Mouse (Mus musculus): ENCODE measurements at regions not wholly inside any gene's neighbourhood (a gene's known extent, or its start where the extent isn't known, plus 50 kb on each side); places are given as distances from the start of the nearest gene placed in this dataset.
A peak's percentile ranks its signal among the peaks of the same experiment; 100 is the strongest.

DNA sequence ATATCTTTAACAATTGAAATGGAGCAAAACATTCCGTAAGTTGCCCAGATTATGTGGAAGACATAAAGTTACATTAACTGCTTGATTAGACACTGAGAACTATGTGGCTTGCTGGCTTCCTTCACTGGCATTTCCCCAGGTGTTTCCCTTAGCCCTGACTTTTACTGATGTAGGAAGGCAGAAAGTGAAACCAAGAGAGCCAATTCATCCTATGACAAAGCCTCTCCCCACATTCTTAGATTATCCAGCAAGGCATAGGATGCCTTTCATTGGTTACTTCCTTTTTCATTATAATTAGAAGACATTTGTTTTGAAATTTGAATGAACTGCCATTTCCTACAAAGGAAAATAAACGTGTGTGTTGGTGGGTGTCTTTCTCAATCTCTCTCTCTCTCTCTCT is 72.1 kb downstream of the Cdc42ep3 start:
- no peak for DNase-seq

- no peak for DNase-seq
These were observed 81.3 kb downstream of the Cdc42ep3 start for GRCm38 (mm10) chr17:79273551-79273950.

DNA sequence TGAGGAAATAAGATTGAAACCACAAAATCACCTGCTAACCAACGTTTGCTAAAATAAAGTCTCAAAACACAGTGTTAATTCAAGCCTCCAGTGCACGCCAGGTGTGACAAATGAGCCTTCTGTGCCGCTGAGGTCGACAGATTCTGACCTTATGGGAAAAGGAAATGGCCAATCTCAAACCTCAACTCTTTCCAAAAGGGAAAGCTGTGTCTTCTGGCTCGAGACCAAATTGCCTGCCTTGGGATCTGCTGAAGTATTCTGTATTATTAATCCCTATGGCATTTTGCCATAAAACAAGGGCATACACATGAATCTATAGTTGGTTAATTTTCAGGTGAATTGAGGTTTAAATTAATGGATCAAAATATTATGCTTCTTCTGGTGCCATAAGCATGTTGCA is 95.2 kb downstream of the Cdc42ep3 start:
- no peak for DNase-seq

- no peak for DNase-seq
These were observed 107.7 kb downstream of the Cdc42ep3 start for GRCm38 (mm10) chr17:79246962-79247902.

DNA sequence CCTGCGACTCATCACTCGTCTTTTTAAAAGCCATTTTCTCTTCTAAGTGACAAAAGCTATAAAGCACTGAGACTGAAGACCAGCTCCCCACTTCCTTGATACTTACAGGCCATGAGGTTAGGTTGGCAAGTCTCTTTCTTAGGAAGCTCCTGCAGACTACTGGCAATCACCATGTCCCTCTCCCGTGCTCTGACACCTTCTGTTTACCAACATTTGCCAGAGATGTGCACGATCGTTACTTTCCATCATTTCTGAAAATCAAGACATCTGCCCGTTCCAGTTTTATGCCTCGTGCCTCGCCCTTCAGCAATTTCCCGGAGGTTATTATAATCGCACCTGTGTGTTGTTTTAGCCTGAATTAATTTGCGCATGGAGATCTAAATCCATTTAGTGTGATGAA is 110.8 kb downstream of the Cdc42ep3 start:
- DNase-seq: no peak

- DNase-seq: no peak
These were observed 111.5 kb downstream of the Cdc42ep3 start for GRCm38 (mm10) chr17:79243426-79243825.

DNA sequence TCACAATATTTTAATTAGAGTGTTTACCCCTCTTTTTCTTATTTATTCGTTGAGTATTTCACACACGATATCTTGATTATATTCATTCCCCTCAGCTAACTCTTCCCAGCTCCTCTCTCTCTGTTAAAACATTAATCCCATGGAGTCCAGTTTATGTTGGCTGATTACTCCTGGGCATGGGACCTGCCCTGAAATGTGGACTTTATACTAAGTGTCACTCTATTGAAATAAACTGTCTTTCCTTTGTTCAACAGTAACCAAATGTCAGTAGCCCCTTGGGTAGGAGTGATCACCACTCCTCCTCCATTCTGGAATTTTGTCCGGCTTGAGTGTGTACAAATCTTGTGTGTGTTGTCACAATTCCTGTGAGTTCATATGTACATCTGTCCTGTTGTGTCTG is 113.4 kb downstream of the Cdc42ep3 start:
- DNase-seq: no peak

- no peak for DNase-seq
These were observed 118.6 kb downstream of the Cdc42ep3 start for GRCm38 (mm10) chr17:79236244-79236781.

DNA sequence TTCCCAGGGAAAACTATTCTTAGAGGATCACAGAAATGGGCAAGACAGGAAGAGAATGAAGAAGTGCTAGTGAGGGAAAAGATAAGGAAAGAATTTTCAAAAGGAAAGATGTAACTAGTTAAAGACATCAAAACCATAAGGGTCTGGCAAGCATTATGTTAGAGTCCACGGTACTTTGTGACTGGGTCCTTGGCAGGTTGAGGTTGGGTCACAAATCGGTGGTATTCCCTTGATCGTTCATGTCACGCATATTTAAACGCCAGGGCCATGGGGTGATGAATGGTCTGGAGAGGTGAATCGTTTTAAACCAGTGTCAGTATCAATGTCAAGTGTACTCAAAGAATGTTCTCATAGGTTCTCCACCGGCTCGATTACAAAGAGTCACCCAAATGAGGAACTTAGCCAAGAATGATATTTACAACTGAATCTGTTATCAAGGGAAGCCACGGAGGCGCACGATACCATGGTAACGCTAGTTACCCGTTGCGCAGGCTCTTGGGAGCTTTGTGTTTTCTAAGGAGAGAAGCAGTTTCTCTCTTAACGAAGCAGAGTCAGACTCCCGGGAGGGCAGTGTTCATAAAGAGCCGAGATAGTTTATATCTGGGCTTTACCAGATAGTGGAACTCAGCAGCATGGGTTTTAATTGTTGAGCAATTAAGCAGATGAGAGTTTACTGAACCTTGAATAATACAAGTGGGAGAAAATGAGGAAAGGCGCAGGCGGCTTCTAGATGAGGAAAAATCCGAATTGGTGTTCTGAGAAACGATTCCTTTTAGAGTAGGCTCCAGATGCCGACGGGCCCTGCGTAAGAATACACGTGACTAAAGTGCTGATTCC is 124.0 kb downstream of the Cdc42ep3 start:
- DNase-seq: peak in 1 of 2 experiments; percentile 3

- no peak for DNase-seq
These were observed 148.3 kb downstream of the Cdc42ep3 start for GRCm38 (mm10) chr17:79206563-79206962.

GRCm38 (mm10) chr17:79206111-79206510 is 148.8 kb downstream of the Cdc42ep3 start:
- DNase-seq: no peak

DNA sequence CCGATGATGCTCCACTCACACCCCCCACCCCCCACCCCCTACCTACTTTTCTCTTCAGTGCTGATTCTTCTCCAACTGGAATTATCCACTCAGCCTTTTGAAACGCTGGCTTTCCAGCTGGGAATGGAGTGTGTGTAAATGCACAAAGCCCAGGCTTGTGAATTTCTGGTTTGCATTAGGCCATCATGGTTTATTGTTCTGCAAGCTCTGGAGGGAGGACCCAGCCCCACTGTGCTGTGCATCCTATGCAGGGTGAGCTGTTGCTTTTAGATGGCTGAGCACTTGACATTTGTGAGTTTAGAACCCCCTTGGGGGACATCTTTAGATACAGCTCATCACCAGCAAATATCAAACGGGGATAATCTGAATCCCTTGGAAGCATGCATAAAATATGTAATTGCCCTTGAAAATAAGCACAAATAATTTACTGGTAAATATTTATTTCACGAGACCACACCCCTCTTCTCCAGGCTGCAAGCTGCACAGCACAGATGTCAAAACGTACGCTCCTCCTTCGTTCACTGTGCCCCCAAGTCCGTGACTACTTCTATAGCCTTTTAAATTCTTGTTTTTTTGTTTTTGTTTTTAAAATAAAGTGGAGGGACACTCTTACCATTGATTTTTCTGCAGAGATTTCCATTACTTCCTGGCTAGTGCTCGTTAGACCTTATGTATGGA is 148.2 kb downstream of the Qpct start:
- no peak for DNase-seq

GRCm38 (mm10) chr17:79191871-79192373 is 140.2 kb downstream of the Qpct start:
- DNase-seq: no peak

DNA sequence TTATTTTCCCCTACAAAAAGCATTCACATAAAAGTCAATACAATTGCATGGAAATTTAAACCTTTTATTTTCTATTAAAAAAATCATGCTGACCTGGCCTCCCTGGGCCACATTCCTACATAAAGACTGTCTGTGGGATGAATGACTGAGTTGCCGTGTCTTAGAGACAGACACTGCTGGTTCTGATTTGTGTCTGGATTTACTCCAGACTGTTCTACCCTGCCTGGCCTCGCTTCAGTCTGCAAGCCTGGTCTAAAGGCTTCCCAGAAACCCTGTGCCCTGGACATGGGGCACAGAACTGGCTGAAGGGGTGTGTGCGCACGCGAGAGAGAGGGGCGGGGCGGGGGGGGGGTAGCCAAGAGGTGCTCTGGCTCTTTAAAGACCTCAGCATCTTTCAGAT is 136.6 kb downstream of the Qpct start:
- DNase-seq: no peak

- DNase-seq: no peak
These were observed 128.8 kb downstream of the Qpct start for GRCm38 (mm10) chr17:79180277-79181130.

GRCm38 (mm10) chr17:79177259-79177658 is 125.6 kb downstream of the Qpct start:
- DNase-seq: no peak

GRCm38 (mm10) chr17:79176356-79176755 is 124.7 kb downstream of the Qpct start:
- no peak for DNase-seq

DNA sequence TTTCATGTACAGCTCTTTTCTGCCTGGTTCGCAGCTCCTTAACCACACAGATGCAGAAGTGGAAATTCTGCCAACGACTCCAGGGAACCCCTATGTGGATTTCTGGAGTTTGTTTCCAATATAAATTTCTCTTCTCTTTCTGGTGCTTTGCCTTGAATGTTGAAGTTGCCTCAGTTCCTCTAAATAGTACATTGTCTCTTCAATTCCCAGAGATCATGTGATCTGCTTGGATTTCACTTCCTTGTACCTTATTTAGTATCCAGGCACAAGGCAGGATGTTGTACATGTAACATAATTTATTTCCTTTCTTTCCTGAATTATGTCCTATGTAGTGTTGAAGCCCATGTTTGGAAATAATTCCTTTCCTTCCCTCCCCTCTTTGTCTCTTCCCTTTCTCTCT is 123.7 kb downstream of the Qpct start:
- no peak for DNase-seq

- DNase-seq: no peak
These were observed 120.6 kb downstream of the Qpct start for GRCm38 (mm10) chr17:79172328-79172727.

DNA sequence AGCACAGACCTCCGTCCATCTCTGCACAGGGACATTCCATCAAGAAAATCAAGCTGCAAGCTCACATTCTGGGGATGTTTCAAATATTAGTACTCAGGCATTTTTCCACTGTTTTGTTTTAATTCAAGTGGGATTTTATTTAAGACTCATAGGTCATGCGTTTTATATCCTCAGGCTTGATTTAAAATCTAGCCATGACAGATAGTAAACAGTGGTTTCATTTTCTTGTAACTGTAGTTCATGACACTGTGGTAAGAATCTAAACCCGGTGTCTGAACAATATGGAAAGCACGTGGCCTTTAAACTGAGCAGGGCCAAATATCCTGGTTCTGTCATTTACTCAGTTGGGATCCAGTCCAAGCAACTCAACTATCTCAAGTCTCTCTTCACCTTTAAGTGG is 119.0 kb downstream of the Qpct start:
- DNase-seq: no peak

DNA sequence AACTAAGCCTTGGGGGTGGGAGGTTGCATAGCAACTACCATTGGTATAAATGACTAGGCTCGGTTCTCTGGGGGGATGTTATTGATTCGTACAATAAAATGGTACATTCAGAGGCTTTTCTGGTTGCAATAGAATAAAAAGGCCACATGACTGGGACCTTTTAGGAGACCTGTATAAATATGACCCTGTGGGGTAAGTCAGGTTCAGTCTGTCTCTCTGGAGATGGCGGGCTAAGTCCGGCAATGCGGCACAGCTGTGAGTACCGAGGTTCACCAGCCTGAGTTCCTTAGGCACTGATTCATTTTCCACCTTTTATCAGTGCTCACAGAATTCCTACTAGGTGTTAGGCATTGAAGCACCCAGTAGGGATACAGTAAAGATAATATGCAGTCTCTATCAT is 115.5 kb downstream of the Qpct start:
- no peak for DNase-seq
